Mouse (Mus musculus): ENCODE data around the gene Dzip1l. TPM values are rescaled to one million over a fixed set of nuclear protein-coding genes. Genes with fewer than 3 reads are reported as not detected.

The Dzip1l gene
- polyA plus RNA-seq, 1 experiment, result 1.3 TPM

DNA sequence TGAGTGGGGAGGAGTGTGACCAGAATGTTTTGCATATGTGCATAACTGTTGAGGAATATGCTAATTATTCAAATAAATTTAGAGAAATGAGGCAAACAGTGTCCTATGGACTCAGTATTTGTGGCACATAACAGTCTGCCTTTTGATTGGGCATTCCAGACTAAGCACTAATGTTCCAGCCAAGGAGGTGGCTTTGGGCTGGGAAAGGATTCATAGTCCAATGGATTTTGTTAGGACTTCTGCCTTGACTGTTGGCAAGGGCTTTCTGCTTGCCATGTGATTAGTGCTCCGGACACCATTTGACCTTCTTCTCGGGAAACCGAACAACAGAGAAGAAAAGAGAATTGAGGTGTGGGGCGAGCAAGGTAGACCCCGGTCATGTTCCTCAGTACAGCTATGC lies 60.5 kb downstream of the Dzip1l start:
- WGBS, result 93% methylated on average over 5 of the region's 5 CpGs

DNA sequence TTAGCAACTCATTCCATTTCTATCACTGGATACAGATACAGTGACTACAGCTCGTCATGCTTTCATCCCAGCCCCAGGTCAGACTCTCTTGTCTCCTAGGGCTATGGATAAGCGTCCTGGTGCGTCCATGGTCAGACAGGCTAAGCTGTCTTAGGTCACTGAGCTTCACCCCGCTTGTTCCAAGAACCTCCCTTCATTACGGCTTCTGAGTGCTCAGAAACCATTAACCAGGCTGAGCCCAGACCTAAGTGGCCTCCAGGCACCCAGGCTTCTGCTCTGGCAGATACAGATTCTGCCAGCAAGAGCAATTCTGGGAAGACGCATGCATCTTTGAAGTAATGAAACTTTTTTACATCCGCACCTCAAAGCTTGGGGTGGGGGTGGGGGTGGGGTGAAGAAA lies 61.1 kb downstream of the Dzip1l start:
- DNase-seq, result no peak
- Histone ChIP-seq H3K27ac (ENCODE audit: control insufficient read depth, insufficient read depth, low read length) (no peak overlapping the region), H3K27me3 (ENCODE audit: control insufficient read depth, insufficient read depth, low read length) (no peaks in the 10 kb centered on the region), H3K36me3 (ENCODE audit: control insufficient read depth, insufficient read depth, low read length) (no peaks in the 10 kb centered on the region), H3K4me1 (replicated peaks; ENCODE audit: control insufficient read depth, insufficient read depth, low read length) (no peaks in the 10 kb centered on the region), H3K4me3 (ENCODE audit: control insufficient read depth, insufficient read depth, low read length) (no peak overlapping the region)
- WGBS, result 92% methylated on average over 7 of the region's 7 CpGs
- TF ChIP-seq CTCF (IDR thresholded peaks at IDR 0.05; ENCODE audit: borderline replicate concordance, control insufficient read depth, extremely low read depth, insufficient read depth, low read length, poor library complexity), result no peak
- no peak for TF ChIP-seq POLR2A (IDR thresholded peaks at IDR 0.05; ENCODE audit: control insufficient read depth, extremely low read depth, insufficient read depth, low read length, poor library complexity)

More for the DNA sequence above, 60.5 kb downstream of the Dzip1l start:
- H3K27me3 ChIP-seq (ENCODE audit: control insufficient read depth, insufficient read depth, low read length), result no peaks in the 10 kb centered on the region
- no peak overlapping the region for H3K27ac ChIP-seq (ENCODE audit: control insufficient read depth, insufficient read depth, low read length)
- TF ChIP-seq CTCF (IDR thresholded peaks at IDR 0.05; ENCODE audit: borderline replicate concordance, control insufficient read depth, extremely low read depth, insufficient read depth, low read length, poor library complexity) (no peak), POLR2A (IDR thresholded peaks at IDR 0.05; ENCODE audit: control insufficient read depth, extremely low read depth, insufficient read depth, low read length, poor library complexity) (no peak)
- H3K4me3 ChIP-seq (ENCODE audit: control insufficient read depth, insufficient read depth, low read length), result no peak overlapping the region
- no peaks in the 10 kb centered on the region for H3K4me1 ChIP-seq (replicated peaks; ENCODE audit: control insufficient read depth, insufficient read depth, low read length)
- DNase-seq, result no peak
- no peaks in the 10 kb centered on the region for H3K36me3 ChIP-seq (ENCODE audit: control insufficient read depth, insufficient read depth, low read length)

DNA sequence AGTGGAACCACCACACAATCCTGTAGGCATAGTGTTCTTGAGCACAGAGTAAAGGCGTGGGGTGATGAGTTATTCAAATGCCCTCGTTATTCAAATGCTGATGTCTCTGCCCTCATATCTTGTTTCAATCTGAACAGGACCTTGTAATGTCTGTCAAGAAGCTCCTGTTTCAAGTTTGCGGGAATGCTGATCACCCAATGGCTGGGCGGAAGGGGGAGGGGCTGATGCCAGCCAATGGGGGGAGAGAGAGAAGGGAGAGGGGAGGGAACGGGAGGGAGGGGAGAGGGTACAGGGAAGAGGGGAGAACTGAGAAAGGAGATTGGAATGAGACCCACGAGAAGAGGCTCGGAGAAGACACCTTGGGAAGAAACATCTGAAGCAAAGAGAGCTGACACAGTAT lies 65.7 kb downstream of the Dzip1l start:
- Histone ChIP-seq H3K36me3 (ENCODE audit: control insufficient read depth, insufficient read depth, low read length) (no peaks in the 10 kb centered on the region), H3K4me1 (replicated peaks; ENCODE audit: control insufficient read depth, insufficient read depth, low read length) (no peaks in the 10 kb centered on the region), H3K27me3 (ENCODE audit: control insufficient read depth, insufficient read depth, low read length) (no peaks in the 10 kb centered on the region), H3K4me3 (ENCODE audit: control insufficient read depth, insufficient read depth, low read length) (no peak overlapping the region), H3K27ac (ENCODE audit: control insufficient read depth, insufficient read depth, low read length) (no peak overlapping the region)
- no peak for TF ChIP-seq POLR2A (IDR thresholded peaks at IDR 0.05; ENCODE audit: control insufficient read depth, extremely low read depth, insufficient read depth, low read length, poor library complexity)
- no peak for TF ChIP-seq CTCF (IDR thresholded peaks at IDR 0.05; ENCODE audit: borderline replicate concordance, control insufficient read depth, extremely low read depth, insufficient read depth, low read length, poor library complexity)
- 75% methylated on average over 7 of the region's 7 CpGs for WGBS
- no peak for DNase-seq

DNA sequence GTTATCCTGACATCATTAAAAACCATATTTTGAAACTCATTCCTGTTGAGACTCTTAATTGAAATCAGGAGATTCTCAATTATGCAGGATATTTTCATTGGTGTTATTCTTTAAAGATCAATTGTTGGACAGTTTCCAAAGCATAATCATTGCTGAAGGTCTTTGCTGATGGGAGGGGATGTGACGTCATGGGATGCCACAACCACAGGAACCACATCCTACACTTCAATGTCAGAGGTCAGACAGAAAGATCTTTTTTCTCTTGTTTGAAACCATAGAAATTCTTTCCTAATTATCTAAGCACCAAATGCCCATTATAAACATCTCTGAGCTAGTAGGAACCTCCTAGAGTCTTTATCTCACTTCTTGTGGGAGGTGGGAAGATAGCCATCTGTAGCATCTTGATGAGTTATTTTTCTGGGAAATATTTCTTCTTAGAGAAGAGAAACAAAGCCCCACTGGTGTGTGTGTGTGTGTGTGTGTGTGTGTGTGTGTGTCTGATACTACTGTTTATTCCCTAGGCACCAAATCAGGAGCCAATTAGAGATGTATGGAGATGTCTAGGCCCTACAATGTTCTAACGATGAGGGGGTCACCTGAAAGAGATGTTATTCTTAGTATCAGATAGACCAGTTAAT lies 70.6 kb downstream of the Dzip1l start:
- no peaks in the 10 kb centered on the region for H3K27me3 ChIP-seq (ENCODE audit: control insufficient read depth, insufficient read depth, low read length)
- no peak overlapping the region for H3K4me3 ChIP-seq (ENCODE audit: control insufficient read depth, insufficient read depth, low read length)
- no peaks in the 10 kb centered on the region for H3K36me3 ChIP-seq (ENCODE audit: control insufficient read depth, insufficient read depth, low read length)
- no peak for DNase-seq
- 57% methylated on average over 2 of the region's 2 CpGs for WGBS
- TF ChIP-seq POLR2A (IDR thresholded peaks at IDR 0.05; ENCODE audit: control insufficient read depth, extremely low read depth, insufficient read depth, low read length, poor library complexity) (no peak), CTCF (IDR thresholded peaks at IDR 0.05; ENCODE audit: borderline replicate concordance, control insufficient read depth, extremely low read depth, insufficient read depth, low read length, poor library complexity) (no peak)
- no peaks in the 10 kb centered on the region for H3K4me1 ChIP-seq (replicated peaks; ENCODE audit: control insufficient read depth, insufficient read depth, low read length)
- no peak overlapping the region for H3K27ac ChIP-seq (ENCODE audit: control insufficient read depth, insufficient read depth, low read length)

DNA sequence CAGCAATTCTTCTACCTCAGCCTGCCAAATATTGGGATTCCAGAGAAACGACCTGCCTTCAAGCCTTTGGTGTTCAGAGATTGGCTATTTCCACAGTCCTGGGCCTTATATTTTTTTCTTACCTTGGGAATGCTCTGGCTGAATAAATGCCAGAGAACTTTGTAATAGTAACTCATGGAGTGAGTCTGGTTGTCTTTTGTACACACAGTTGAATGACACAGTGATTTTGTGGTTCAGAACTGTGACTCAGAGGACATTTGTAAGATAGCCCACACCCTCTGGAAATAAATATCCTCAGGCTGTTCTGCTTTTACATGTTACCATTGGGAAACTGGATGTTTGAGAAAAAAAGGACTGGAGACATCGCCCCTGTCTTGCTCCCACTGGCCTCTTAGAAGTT lies 71.9 kb downstream of the Dzip1l start:
- TF ChIP-seq POLR2A (IDR thresholded peaks at IDR 0.05; ENCODE audit: control insufficient read depth, extremely low read depth, insufficient read depth, low read length, poor library complexity) (no peak), CTCF (IDR thresholded peaks at IDR 0.05; ENCODE audit: borderline replicate concordance, control insufficient read depth, extremely low read depth, insufficient read depth, low read length, poor library complexity) (no peak)
- no peaks in the 10 kb centered on the region for H3K4me1 ChIP-seq (replicated peaks; ENCODE audit: control insufficient read depth, insufficient read depth, low read length)
- 83% methylated on average over 2 of the region's 2 CpGs for WGBS
- no peak overlapping the region for H3K27ac ChIP-seq (ENCODE audit: control insufficient read depth, insufficient read depth, low read length)
- H3K36me3 ChIP-seq (ENCODE audit: control insufficient read depth, insufficient read depth, low read length), result no peaks in the 10 kb centered on the region
- no peaks in the 10 kb centered on the region for H3K27me3 ChIP-seq (ENCODE audit: control insufficient read depth, insufficient read depth, low read length)
- no peak overlapping the region for H3K4me3 ChIP-seq (ENCODE audit: control insufficient read depth, insufficient read depth, low read length)
- DNase-seq, result no peak

DNA sequence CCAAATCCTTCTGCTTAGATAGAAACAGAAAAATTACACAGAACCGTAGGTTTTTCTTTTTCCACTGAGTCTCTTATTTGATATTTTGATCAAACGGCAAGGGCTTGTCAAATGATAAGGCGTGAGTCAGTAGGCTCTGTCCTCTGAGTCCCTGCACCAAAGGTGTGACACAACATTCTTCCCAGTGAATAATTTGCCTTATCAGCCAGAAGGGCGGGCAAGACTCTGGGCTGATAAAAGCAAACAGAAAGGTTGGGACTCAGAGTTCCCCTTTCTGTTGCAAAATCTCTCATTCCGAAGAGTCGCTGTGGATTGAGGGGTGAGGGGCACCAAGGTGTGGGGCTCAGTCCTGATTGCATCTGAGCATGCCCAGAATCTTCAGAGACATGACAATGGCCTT lies 72.9 kb downstream of the Dzip1l start:
- Histone ChIP-seq H3K4me3 (ENCODE audit: control insufficient read depth, insufficient read depth, low read length) (no peak overlapping the region), H3K4me1 (replicated peaks; ENCODE audit: control insufficient read depth, insufficient read depth, low read length) (no peaks in the 10 kb centered on the region), H3K27me3 (ENCODE audit: control insufficient read depth, insufficient read depth, low read length) (no peaks in the 10 kb centered on the region), H3K27ac (ENCODE audit: control insufficient read depth, insufficient read depth, low read length) (no peak overlapping the region), H3K36me3 (ENCODE audit: control insufficient read depth, insufficient read depth, low read length) (no peaks in the 10 kb centered on the region)
- TF ChIP-seq CTCF (IDR thresholded peaks at IDR 0.05; ENCODE audit: borderline replicate concordance, control insufficient read depth, extremely low read depth, insufficient read depth, low read length, poor library complexity), result no peak
- TF ChIP-seq POLR2A (IDR thresholded peaks at IDR 0.05; ENCODE audit: control insufficient read depth, extremely low read depth, insufficient read depth, low read length, poor library complexity), result no peak
- no peak for DNase-seq
- 91% methylated on average over 6 of the region's 6 CpGs for WGBS

DNA sequence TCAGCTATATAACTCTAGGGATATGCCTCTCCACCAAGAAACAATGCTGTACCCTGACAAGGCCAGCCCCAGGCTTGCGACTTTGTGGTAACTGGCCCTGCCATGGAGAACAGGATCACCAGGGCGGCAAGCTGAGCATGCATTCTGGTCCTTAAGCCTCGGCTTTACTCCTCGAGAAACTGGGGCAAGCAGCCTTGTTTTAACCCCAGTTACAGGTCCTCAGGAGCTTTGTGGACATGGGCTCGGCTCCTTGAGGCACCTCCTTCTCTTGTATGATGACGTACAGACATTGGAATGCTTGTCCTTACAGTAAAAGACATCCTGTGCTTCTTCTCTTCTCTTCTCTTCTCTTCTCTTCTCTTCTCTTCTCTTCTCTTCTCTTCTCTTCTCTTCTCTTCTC lies 74.4 kb downstream of the Dzip1l start:
- no peaks in the 10 kb centered on the region for H3K36me3 ChIP-seq (ENCODE audit: control insufficient read depth, insufficient read depth, low read length)
- WGBS, result 85% methylated on average over 6 of the region's 6 CpGs
- no peak for DNase-seq
- TF ChIP-seq CTCF (IDR thresholded peaks at IDR 0.05; ENCODE audit: borderline replicate concordance, control insufficient read depth, extremely low read depth, insufficient read depth, low read length, poor library complexity), result no peak
- no peak for TF ChIP-seq POLR2A (IDR thresholded peaks at IDR 0.05; ENCODE audit: control insufficient read depth, extremely low read depth, insufficient read depth, low read length, poor library complexity)
- H3K4me1 ChIP-seq (replicated peaks; ENCODE audit: control insufficient read depth, insufficient read depth, low read length), result no peaks in the 10 kb centered on the region
- no peaks in the 10 kb centered on the region for H3K27me3 ChIP-seq (ENCODE audit: control insufficient read depth, insufficient read depth, low read length)
- H3K27ac ChIP-seq (ENCODE audit: control insufficient read depth, insufficient read depth, low read length), result no peak overlapping the region
- no peak overlapping the region for H3K4me3 ChIP-seq (ENCODE audit: control insufficient read depth, insufficient read depth, low read length)

All from thymus, adult 2 months (tissue).